Mouse (Mus musculus) liver, embryonic 14.5 days (tissue): ENCODE measurements around the gene Rapgef6. TPM values are rescaled to one million over a fixed set of nuclear protein-coding genes. Genes with fewer than 3 reads are reported as not detected.

ENCODE experiments used
- ATAC-seq: fragments of 200-750 bp; cut with Nextera tagmentation; 2 replicates; pipeline ENCODE4 v1.8.0; 2017; ENCODE audit warnings: moderate number of reproducible peaks, mild to moderate bottlenecking, moderate library complexity; ENCODE audit not compliant: insufficient read depth
- DNase-seq, 3 experiments: peaks; one replicate each; pipeline ENCODE4 v3.0.0-alpha.2; 2012 to 2013; ENCODE audit warnings: low read depth in 3 of 3, low spot score in 3 of 3
- H3K27ac ChIP-seq: fragments of 300-500 bp; sonication (generic); 2 replicates; pipeline ENCODE4 v1.5.1; 2014; ENCODE audit warnings: moderate library complexity, mild to moderate bottlenecking, control low read depth, inconsistent platforms
- H3K27me3 ChIP-seq: fragments of 300-500 bp; sonication (generic); 2 replicates; pipeline ENCODE4 v1.6.1; 2014; ENCODE audit warnings: mild to moderate bottlenecking, low read length, moderate library complexity; ENCODE audit not compliant: control insufficient read depth, insufficient read depth
- H3K36me3 ChIP-seq: fragments of 300-500 bp; sonication (generic); replicated peaks from 2 replicates; pipeline ENCODE4 v1.6.1; 2014; ENCODE audit warnings: low read depth; ENCODE audit not compliant: control insufficient read depth, insufficient read depth
- H3K4me1 ChIP-seq, 2 experiments: fragments of 200-500 bp in 1 of 2; fragments of 300-500 bp in 1 of 2; sonication (generic) in 1 of 2; replicated peaks; 2 replicates each; pipeline ENCODE4 v1.6.1; 2012 to 2014; ENCODE audit warnings: antibody characterized with exemption in 1 of 2, inconsistent platforms in 1 of 2, low read length in 1 of 2; ENCODE audit not compliant: control insufficient read depth in 2 of 2, insufficient read depth in 2 of 2
- H3K4me2 ChIP-seq: fragments of 300-500 bp; sonication (generic); 2 replicates; pipeline ENCODE4 v1.6.1; 2014; ENCODE audit warnings: low read depth, mild to moderate bottlenecking, control low read depth, moderate library complexity
- H3K4me3 ChIP-seq, 2 experiments: fragments of 200-500 bp in 1 of 2; fragments of 300-500 bp in 1 of 2; sonication (generic) in 1 of 2; 2 replicates each; pipeline ENCODE4 v1.5.1; 2012 to 2014; ENCODE audit warnings: low read depth in 2 of 2, low read length in 2 of 2, mild to moderate bottlenecking in 2 of 2, control low read depth in 1 of 2, inconsistent platforms in 1 of 2, moderate library complexity in 1 of 2; ENCODE audit not compliant: insufficient read depth in 1 of 2
- H3K9ac ChIP-seq: fragments of 300-500 bp; sonication (generic); replicated peaks from 2 replicates; pipeline ENCODE4 v1.6.1; 2014; ENCODE audit warnings: mild to moderate bottlenecking, control low read depth, moderate library complexity
- H3K9me3 ChIP-seq: fragments of 300-500 bp; sonication (generic); 2 replicates; pipeline ENCODE4 v1.6.1; 2016; ENCODE audit warnings: low read length, mixed read lengths; ENCODE audit not compliant: control insufficient read depth
- CTCF ChIP-seq: IDR thresholded peaks from 2 replicates; pipeline ENCODE4 v1.5.1; 2016; ENCODE audit warnings: antibody characterized with exemption, low read depth, control low read depth
- EP300 ChIP-seq: IDR thresholded peaks from 2 replicates; pipeline ENCODE4 v1.6.1; 2016; ENCODE audit warnings: antibody characterized with exemption, low read depth
- WGBS: fragments of 180-500 bp; shearing (Covaris S2); extraction: QIAGEN DNeasy Blood & Tissue Kit; methylation state at CpG from one replicate; pipeline ENCODE4 v1.1.7; 2014; ENCODE audit not compliant: insufficient replicate concordance; 5-methylcytosine and 5-hydroxymethylcytosine counted together
- polyA plus RNA-seq, 2 experiments: library from polyadenylated mRNA; depleted of rRNA in 1 of 2; stranded (reverse) in 1 of 2; unstranded in 1 of 2; fragments of >200 nt; fragmentation: Nextera tagmentation in 1 of 2; extraction: Ambion mirVana in 1 of 2; gene quantifications; 2 replicates each; pipeline versions ENCODE4 v1.2.1 to v1.2.3; 2012 to 2014

Gene Rapgef6
- polyA plus RNA-seq, 2 experiments, result 6.9 to 15.7 TPM

- ATAC-seq (no peak), DNase-seq (no peak)
- TF ChIP-seq EP300, result no peak
- Histone ChIP-seq H3K36me3 (no peaks in the 10 kb centered on the region; the same call in 1 of the 2 replicates), H3K27me3 (no peaks in the 10 kb centered on the region), H3K9ac (no peak overlapping the region), H3K27ac (no peak overlapping the region), H3K4me3 (no peak overlapping the region), H3K9me3 (no peaks in the 10 kb centered on the region), H3K4me1 (no peaks in the 10 kb centered on the region), H3K4me2 (no peak overlapping the region)
- WGBS, result 44% methylated on average over 1 of the region's 1 CpGs
Observed at GRCm38 (mm10) chr11:54626905-54627304, 104.3 kb downstream of the Rapgef6 start.

- ATAC-seq, result no peak
- no peak for DNase-seq
- peaks cover 0 to 2% of the 10 kb centered on the region in 2 experiments; a peak in 1 of 4 replicates for H3K4me1 ChIP-seq
- no peaks in the 10 kb centered on the region for H3K27me3 ChIP-seq
- H3K9ac ChIP-seq, result no peak overlapping the region
- no peak overlapping the region for H3K27ac ChIP-seq
- no peaks in the 10 kb centered on the region for H3K9me3 ChIP-seq
- H3K36me3 ChIP-seq, result peaks cover 5% of the 10 kb centered on the region
- no peak overlapping the region for H3K4me2 ChIP-seq
- WGBS, result 84% methylated on average over 4 of the region's 4 CpGs
- no peak overlapping the region for H3K4me3 ChIP-seq
- TF ChIP-seq CTCF (peak; percentile 18; the same call in 1 of the 2 replicates), EP300 (no peak)
Observed at GRCm38 (mm10) chr11:54646420-54646819, 123.8 kb downstream of the Rapgef6 start.

GRCm38 (mm10) chr11:54648573-54648972 is 125.9 kb downstream of the Rapgef6 start:
- Histone ChIP-seq H3K4me1 (peaks cover 0 to 2% of the 10 kb centered on the region in 2 experiments; a peak in 1 of 4 replicates), H3K27ac (no peak overlapping the region), H3K4me2 (no peak overlapping the region), H3K9ac (no peak overlapping the region), H3K36me3 (no peaks in the 10 kb centered on the region; the same call in none of the 2 replicates), H3K27me3 (no peaks in the 10 kb centered on the region), H3K9me3 (no peaks in the 10 kb centered on the region), H3K4me3 (no peak overlapping the region)
- TF ChIP-seq CTCF, result no peak
- TF ChIP-seq EP300, result no peak
- no peak for DNase-seq
- ATAC-seq, result no peak

GRCm38 (mm10) chr11:54655420-54655819 is 132.8 kb downstream of the Rapgef6 start:
- H3K27me3 ChIP-seq, result no peaks in the 10 kb centered on the region
- TF ChIP-seq EP300 (no peak), CTCF (no peak)
- no peak overlapping the region for H3K27ac ChIP-seq
- no peak overlapping the region for H3K4me3 ChIP-seq
- no peaks in the 10 kb centered on the region for H3K9me3 ChIP-seq
- H3K36me3 ChIP-seq, result peaks cover 14% of the 10 kb centered on the region
- DNase-seq, result no peak
- no peak for ATAC-seq
- H3K4me1 ChIP-seq, result no peaks in the 10 kb centered on the region
- H3K4me2 ChIP-seq, result no peak overlapping the region
- WGBS, result 63% methylated on average over 2 of the region's 2 CpGs
- H3K9ac ChIP-seq, result no peak overlapping the region

GRCm38 (mm10) chr11:54673575-54674298 is 151.1 kb downstream of the Rapgef6 start:
- H3K27ac ChIP-seq, result no peak overlapping the region
- WGBS, result 87% methylated on average over 8 of the region's 8 CpGs
- no peak overlapping the region for H3K4me3 ChIP-seq
- ATAC-seq (no peak), DNase-seq (no peak)
- no peaks in the 10 kb centered on the region for H3K27me3 ChIP-seq
- TF ChIP-seq EP300 (no peak), CTCF (no peak)
- no peaks in the 10 kb centered on the region for H3K9me3 ChIP-seq
- peaks cover 4% of the 10 kb centered on the region for H3K36me3 ChIP-seq
- no peak overlapping the region for H3K9ac ChIP-seq
- H3K4me1 ChIP-seq, result no peaks in the 10 kb centered on the region
- no peak overlapping the region for H3K4me2 ChIP-seq
